Mouse (Mus musculus): Measurements from ENCODE around the gene Ergic3. TPM values are rescaled to one million over a fixed set of nuclear protein-coding genes. Genes with fewer than 3 reads are reported as not detected.

Gene Ergic3
- total and polyA plus RNA-seq, 2 experiments = 59.2 to 168 TPM

GRCm38 (mm10) chr2:156066126-156066525 is 58.3 kb downstream of the Ergic3 start:
- peaks cover 2% of the 10 kb centered on the region; the same call in 1 of the 2 replicates for H3K4me1 ChIP-seq (ENCODE audit: control insufficient read depth, insufficient read depth, low read length)
- peak overlapping the region; percentile 63; the same call in 1 of the 2 replicates for H3K9ac ChIP-seq (ENCODE audit: low read depth, low read length)
- H3K36me3 ChIP-seq (ENCODE audit: control insufficient read depth, insufficient read depth, low read length) = no peaks in the 10 kb centered on the region
- no peaks in the 10 kb centered on the region for H3K79me2 ChIP-seq (ENCODE audit: control insufficient read depth, insufficient read depth, low read length)
- no peaks in the 10 kb centered on the region for H3K27me3 ChIP-seq (ENCODE audit: control insufficient read depth, insufficient read depth, low read length)
- H3K27ac ChIP-seq (replicated peaks; ENCODE audit: insufficient read depth, low read depth, low read length) = no peak overlapping the region
- TF ChIP-seq POLR2A (IDR thresholded peaks at IDR 0.05; ENCODE audit: extremely low read depth, insufficient read depth, low read length) (no peak), CTCF (IDR thresholded peaks at IDR 0.05; ENCODE audit: low read depth, low read length) (no peak)
- peak overlapping the region; percentile 69; the same call in 1 of the 2 replicates for H3K4me3 ChIP-seq (ENCODE audit: insufficient read depth, low read depth, low read length)
- WGBS = 29% methylated on average over 10 of the region's 10 CpGs
- DNase-seq (ENCODE audit: extremely low read depth, low read depth, low spot score) = no peak

Other genes with a start within 250 kb of the Ergic3 start
- not detected in 2 replicates for gene Mmp24, start 232.7 kb upstream of the Ergic3 start, total RNA-seq (2014; rRNA removed)
- gene Mmp24, start 232.7 kb upstream of the Ergic3 start, polyA plus RNA-seq (2012; rRNA removed) = 0.02 and 0.05 TPM in 2 replicates
- 5.0 and 5.5 TPM in 2 replicates for gene BC029722, start 188.6 kb upstream of the Ergic3 start, total RNA-seq (2014; rRNA removed)
- gene BC029722, start 188.6 kb upstream of the Ergic3 start, polyA plus RNA-seq (2012; rRNA removed) = 23.7 and 26.9 TPM in 2 replicates
- 41.0 and 49.0 TPM in 2 replicates for gene Eif6, start 181.1 kb upstream of the Ergic3 start, total RNA-seq (2014; rRNA removed)
- 80.2 and 84.4 TPM in 2 replicates for gene Eif6, start 181.1 kb upstream of the Ergic3 start, polyA plus RNA-seq (2012; rRNA removed)
- not detected in 2 replicates for gene Fam83c, start 173.2 kb upstream of the Ergic3 start, total RNA-seq (2014; rRNA removed)
- gene Fam83c, start 173.2 kb upstream of the Ergic3 start, polyA plus RNA-seq (2012; rRNA removed) = not detected in 2 replicates
- 61.3 and 65.9 TPM in 2 replicates for gene Uqcc1, start 77.7 kb upstream of the Ergic3 start, total RNA-seq (2014; rRNA removed)
- 31.2 and 34.4 TPM in 2 replicates for gene Uqcc1, start 77.7 kb upstream of the Ergic3 start, polyA plus RNA-seq (2012; rRNA removed)
- gene Gm15557, start 67.3 kb upstream of the Ergic3 start, total RNA-seq (2014; rRNA removed) = not detected in 2 replicates
- not detected in 2 replicates for gene Gm15557, start 67.3 kb upstream of the Ergic3 start, polyA plus RNA-seq (2012; rRNA removed)
- gene Gdf5, start 62.7 kb upstream of the Ergic3 start, total RNA-seq (2014; rRNA removed) = not detected in 2 replicates
- not detected in 2 replicates for gene Gdf5, start 62.7 kb upstream of the Ergic3 start, polyA plus RNA-seq (2012; rRNA removed)
- 2.3 and 3.3 TPM in 2 replicates for gene Cep250, start 51.6 kb upstream of the Ergic3 start, total RNA-seq (2014; rRNA removed)
- 1.7 and 2.5 TPM in 2 replicates for gene Cep250, start 51.6 kb upstream of the Ergic3 start, polyA plus RNA-seq (2012; rRNA removed)
- gene 6430550D23Rik, start 68 bp upstream of the Ergic3 start, total RNA-seq (2014; rRNA removed) = 2.5 and 3.9 TPM in 2 replicates
- 2.2 and 3.5 TPM in 2 replicates for gene 6430550D23Rik, start 68 bp upstream of the Ergic3 start, polyA plus RNA-seq (2012; rRNA removed)
- not detected in 2 replicates for gene Fer1l4, start 44.9 kb downstream of the Ergic3 start, total RNA-seq (2014; rRNA removed)
- 0.06 TPM in 1 of 2 replicates, not detected in the other for gene Fer1l4, start 44.9 kb downstream of the Ergic3 start, polyA plus RNA-seq (2012; rRNA removed)
- 1.6 and 1.7 TPM in 2 replicates for gene Spag4, start 57.1 kb downstream of the Ergic3 start, total RNA-seq (2014; rRNA removed)
- 4.8 and 5.5 TPM in 2 replicates for gene Spag4, start 57.1 kb downstream of the Ergic3 start, polyA plus RNA-seq (2012; rRNA removed)
- 18.3 and 21.9 TPM in 2 replicates for gene Cpne1, start 103.9 kb downstream of the Ergic3 start, total RNA-seq (2014; rRNA removed)
- 30.9 and 32.3 TPM in 2 replicates for gene Cpne1, start 103.9 kb downstream of the Ergic3 start, polyA plus RNA-seq (2012; rRNA removed)
- gene Rbm12, start 103.9 kb downstream of the Ergic3 start, total RNA-seq (2014; rRNA removed) = 3.9 and 5.1 TPM in 2 replicates
- 4.0 and 4.2 TPM in 2 replicates for gene Rbm12, start 103.9 kb downstream of the Ergic3 start, polyA plus RNA-seq (2012; rRNA removed)
- 1.6 and 1.9 TPM in 2 replicates for gene Gm28036, start 119.0 kb downstream of the Ergic3 start, total RNA-seq (2014; rRNA removed)
- 0.70 and 1.1 TPM in 2 replicates for gene Gm28036, start 119.0 kb downstream of the Ergic3 start, polyA plus RNA-seq (2012; rRNA removed)
- gene Romo1, start 136.0 kb downstream of the Ergic3 start, total RNA-seq (2014; rRNA removed) = 139 and 152 TPM in 2 replicates
- 247 and 252 TPM in 2 replicates for gene Romo1, start 136.0 kb downstream of the Ergic3 start, polyA plus RNA-seq (2012; rRNA removed)
- gene Nfs1, start 136.1 kb downstream of the Ergic3 start, total RNA-seq (2014; rRNA removed) = 71.1 and 75.1 TPM in 2 replicates
- gene Nfs1, start 136.1 kb downstream of the Ergic3 start, polyA plus RNA-seq (2012; rRNA removed) = 67.4 and 71.5 TPM in 2 replicates
- 188 and 219 TPM in 2 replicates for gene Rbm39, start 172.2 kb downstream of the Ergic3 start, total RNA-seq (2014; rRNA removed)
- gene Rbm39, start 172.2 kb downstream of the Ergic3 start, polyA plus RNA-seq (2012; rRNA removed) = 19.9 and 22.7 TPM in 2 replicates
- 5.6 and 6.2 TPM in 2 replicates for gene Phf20, start 188.4 kb downstream of the Ergic3 start, total RNA-seq (2014; rRNA removed)
- gene Phf20, start 188.4 kb downstream of the Ergic3 start, polyA plus RNA-seq (2012; rRNA removed) = 2.9 and 3.1 TPM in 2 replicates

Measured in liver, adult 2 months (tissue).